Mouse (Mus musculus) kidney, embryonic 16.5 days (tissue): ENCODE results near the gene Smn1. TPM values are rescaled to one million over a fixed set of nuclear protein-coding genes. Genes with fewer than 3 reads are reported as not detected.

Source experiments
- polyA plus RNA-seq: library from polyadenylated mRNA; unstranded; fragments of >200 nt; fragmentation: Nextera tagmentation; extraction: Ambion mirVana; gene quantifications from 2 replicates; pipeline ENCODE4 v1.2.1, GENCODE M21; 2015

The Smn1 gene
- polyA plus RNA-seq, 1 experiment from 2014 or later = 47.7 TPM

Other genes starting within 250 kb of the Smn1 start
- gene Cartpt, start 223.8 kb upstream of the Smn1 start, polyA plus RNA-seq = 0.92 and 1.6 TPM in 2 replicates
- gene Mccc2, start 109.2 kb upstream of the Smn1 start, polyA plus RNA-seq = 61.7 and 65.2 TPM in 2 replicates
- gene Bdp1, start 20.8 kb upstream of the Smn1 start, polyA plus RNA-seq = 25.8 and 27.9 TPM in 2 replicates
- gene Serf1, start 16.8 kb upstream of the Smn1 start, polyA plus RNA-seq = 161 and 174 TPM in 2 replicates
- gene Naip2, start 77.2 kb downstream of the Smn1 start, polyA plus RNA-seq = 0.37 and 0.64 TPM in 2 replicates
- gene Naip5, start 121.5 kb downstream of the Smn1 start, polyA plus RNA-seq = 0.68 and 0.70 TPM in 2 replicates
- gene Naip6, start 192.8 kb downstream of the Smn1 start, polyA plus RNA-seq = 0.19 and 0.26 TPM in 2 replicates